Mouse (Mus musculus) inflammation-experienced regulatory T-cells, adult 6 months (primary cell): ENCODE results near the gene Enah. TPM values are rescaled to one million over a fixed set of nuclear protein-coding genes. Genes with fewer than 3 reads are reported as not detected.

Experiments
- ATAC-seq: one replicate; pipeline ENCODE4 v1.8.0; 2017
- polyA plus RNA-seq, 3 experiments: library from polyadenylated mRNA; unstranded; fragments of 100-300 nt; shearing (Covaris generic); gene quantifications; one replicate each; pipeline ENCODE4 v1.2.1; 2017

Enah gene
- polyA plus RNA-seq, 3 experiments from 2014 or later, result 0.31 to 0.74 TPM; not detected in 1

DNA sequence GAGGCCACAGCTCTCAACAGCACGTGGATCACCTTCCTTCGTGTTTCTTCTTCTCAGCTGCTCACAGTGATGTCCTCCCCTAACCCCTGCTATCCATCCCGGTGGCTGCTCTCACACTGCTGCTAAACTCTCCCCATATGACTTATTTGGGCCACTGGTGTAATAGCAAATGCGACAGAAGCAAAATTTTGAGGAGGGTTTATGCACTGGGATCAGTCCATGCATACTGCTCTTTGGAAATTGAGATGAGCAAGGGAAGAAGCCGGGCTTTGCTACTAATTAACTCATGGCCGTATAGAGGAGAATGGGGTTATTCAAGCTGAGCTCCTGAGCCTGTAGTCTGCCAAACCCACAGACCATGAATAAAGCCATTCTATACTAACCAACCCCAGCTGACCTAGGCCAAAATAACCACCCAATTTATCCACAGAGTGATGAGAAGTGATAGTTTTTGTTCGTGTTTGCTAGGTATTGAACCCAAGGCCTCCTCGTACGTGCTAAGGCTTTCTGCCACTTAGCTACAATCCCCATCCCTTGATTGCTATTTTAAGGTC, 7.7 kb upstream of the Enah start:
- ATAC-seq, result no peak

DNA sequence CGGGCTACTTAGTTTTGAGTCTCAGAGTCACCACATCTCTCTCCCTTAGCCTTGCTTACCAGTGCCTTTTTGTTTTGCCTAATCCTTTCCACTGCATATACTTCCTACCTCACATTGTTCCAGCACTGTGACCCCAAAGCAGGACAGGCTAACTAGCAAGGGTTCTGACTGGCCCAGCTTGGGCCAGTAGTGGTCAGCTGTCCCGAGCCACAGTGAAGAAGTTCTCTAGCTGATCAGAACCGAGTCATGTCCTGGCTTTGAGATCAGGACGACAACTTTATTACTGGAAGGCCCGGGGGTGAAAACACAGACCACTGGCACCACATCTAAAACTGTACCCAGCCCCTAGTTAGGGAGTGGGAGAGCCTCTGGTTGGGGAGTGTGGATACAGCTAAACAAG, 7.0 kb upstream of the Enah start:
- ATAC-seq, result no peak

DNA sequence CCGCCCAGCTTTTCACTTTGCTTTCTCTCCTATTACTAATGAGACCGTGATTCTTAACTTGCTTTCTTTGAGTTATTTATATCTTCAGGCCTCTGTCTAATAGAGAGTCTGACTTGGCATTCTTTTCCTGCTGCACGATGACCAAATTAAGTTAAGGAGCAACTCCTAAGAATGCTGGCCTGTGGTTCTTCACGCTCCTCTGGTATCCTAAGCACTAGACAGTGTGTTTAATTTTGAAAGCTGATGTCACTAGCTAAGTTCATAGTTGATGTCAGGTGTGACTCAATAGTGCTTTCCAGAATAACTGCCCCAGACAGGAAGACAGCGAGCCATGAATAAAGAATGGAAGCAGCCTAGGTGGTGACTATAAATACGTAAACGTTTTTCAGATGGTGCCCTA, 6.3 kb upstream of the Enah start:
- no peak for ATAC-seq

DNA sequence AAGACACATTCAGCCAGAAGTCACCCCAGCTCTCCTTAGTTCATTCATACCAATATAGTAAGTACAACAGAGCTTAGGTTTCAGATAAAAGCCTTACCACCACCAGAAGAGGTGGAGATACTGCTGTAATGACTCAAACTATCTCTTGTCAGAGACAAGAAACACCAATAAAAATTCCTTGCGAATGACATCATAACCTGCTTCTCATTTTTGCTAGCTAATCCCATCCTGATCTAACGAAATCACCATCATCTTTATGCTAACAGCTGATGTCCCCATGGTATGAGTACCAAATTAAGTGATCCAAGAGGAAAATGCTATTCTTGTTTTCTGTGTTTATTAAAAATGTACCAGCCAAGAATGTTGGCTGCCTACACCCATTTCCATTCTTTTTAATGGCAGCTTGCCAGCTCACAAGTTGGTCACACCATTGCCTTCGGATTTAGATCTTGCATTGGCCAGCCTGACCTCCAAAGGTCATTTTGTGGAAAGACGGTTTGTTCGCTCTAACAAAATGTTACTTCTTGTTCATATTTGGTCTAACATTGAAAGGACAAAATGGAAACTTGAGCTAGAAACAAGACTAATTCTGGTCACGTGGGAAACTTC, 2.0 kb upstream of the Enah start:
- ATAC-seq, result no peak

DNA sequence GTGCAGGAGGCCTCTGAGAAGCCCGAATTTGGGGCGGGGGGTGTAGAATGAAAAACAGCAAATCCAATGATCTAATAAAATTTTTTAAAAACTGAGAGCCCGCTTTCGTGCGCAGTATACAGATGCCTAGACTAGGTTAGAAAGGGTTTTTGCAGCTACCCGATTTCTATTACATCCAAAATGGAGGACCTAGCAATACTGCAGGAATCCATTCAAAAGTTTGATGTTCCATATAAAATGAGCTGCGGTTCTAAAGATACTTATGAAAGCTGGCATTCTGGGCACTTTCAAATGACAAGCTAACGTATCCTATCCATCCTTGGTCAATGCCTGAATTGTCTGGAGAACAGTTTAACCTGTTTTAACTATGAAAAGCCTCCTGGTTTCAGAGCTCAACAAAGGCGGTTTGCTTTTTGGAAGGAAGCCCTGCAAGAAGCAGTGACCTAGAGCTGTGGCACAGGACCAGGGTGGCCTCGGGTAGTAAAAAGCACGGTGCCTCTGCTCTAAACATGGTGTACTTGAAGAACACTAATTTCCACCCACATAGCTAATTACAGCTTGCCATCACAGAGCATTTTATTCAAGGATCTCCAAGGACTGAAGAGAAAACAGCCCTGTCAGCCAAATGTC, 1.2 kb upstream of the Enah start:
- ATAC-seq, result no peak

DNA sequence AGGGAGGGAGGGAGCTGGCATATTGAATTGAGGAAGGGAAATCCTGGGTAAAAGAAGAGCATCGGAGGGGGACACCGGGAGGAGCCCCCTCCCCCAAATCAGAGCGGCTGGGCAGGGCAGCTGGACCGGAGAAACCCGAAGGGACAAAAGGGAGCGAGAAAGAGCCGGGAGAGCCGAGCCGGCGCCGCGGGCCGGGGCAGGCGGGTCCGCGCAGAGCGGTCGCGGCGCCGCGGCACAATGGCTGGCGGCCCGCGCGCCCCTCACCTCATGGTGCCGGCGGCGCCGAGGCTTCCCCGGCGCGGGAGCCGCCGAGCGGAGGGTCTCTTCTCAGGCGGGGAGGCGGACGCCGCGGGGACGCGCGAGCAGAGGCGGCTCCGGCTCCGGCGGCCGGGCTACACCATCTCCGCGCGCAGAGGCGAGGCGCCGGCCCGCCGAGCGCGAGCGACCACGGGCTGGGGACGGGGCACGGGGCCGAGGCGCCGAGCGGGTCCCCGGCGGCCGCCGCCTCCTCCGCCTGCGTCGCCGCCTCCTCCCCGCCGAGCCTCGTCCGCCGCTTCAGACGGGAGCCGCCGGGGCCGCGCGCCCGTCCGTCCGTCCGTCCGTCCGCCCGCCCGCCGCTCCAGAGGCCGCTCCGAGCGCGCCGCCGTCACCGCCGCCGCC, 394 bp downstream of the Enah start:
- no peak for ATAC-seq

DNA sequence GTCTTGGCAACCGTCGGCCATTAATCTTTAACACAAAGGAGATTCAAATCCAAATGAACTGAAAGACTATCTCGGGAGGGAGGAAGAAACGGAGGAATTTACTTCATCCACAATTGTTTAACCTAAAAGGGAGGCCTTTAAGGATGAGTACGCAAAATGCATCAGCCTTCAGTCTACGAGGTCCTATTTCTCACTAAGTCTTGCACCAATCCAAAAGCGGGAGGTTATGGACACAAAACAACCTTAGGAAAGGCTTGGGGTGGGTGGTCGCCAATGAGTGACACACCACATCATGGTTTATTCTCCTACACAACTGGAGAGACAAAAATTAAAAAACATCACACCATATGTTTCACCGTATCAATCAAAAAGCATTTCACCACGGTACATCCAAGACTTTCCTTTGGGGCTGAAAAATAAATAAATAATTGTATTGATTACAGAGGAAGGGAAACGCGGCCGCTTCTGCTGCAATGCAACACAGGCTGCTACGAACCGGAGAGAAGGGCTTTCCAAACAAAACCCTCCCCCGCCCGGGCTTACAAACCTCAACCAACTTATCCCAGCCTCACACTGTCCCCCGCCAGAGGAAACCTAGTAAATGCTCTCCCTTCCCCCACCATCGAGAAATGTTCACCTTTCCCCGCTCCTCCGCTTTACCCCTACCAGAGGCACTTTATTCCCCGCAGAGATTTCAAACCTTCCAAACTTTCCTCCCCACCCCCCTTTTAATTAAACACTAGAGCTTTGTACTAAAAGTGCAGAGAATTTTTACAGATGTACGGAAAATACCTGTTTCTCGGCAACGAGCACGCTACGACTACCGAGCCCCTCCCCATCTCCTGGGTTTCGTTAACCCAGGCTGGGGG, 1.2 kb downstream of the Enah start:
- no peak for ATAC-seq

DNA sequence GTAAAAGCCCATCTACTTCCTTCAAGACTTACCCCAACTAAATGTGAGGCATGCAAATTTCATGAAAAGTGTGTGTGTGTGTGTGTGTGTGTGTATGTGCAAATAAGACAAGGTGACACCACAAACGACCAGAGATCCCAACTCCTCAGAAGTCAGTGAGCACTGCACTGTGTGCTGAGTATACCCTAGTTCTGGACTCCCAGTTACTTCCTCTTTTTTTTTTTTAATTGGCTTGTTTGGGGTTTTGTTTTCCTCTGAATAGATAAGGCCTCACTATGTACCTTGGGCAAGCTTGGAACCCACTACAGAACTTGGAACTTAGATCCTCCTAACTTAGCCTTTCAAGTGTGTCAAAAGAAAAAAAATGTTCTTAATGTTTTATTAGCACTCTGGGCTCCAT, 14.0 kb downstream of the Enah start:
- ATAC-seq, result no peak

DNA sequence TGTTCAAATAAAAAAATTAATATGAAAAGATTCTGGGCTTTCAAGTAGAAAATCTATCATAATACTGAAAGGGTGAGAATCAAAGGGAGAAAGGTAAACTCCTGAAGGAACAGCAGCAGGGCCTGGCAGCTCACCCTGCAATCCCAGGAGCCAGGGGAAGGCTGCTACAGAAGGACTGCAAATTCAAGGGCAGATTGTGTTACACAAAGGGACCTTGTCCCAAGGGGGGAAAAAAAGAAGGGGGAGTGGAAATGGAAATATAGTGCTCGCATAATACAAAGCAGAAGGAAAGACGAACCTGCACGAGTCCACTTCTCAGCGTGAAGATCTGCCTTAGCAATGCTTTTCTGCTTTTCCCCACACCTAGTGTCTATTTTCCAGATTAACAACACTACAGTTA, 21.1 kb downstream of the Enah start:
- no peak for ATAC-seq

DNA sequence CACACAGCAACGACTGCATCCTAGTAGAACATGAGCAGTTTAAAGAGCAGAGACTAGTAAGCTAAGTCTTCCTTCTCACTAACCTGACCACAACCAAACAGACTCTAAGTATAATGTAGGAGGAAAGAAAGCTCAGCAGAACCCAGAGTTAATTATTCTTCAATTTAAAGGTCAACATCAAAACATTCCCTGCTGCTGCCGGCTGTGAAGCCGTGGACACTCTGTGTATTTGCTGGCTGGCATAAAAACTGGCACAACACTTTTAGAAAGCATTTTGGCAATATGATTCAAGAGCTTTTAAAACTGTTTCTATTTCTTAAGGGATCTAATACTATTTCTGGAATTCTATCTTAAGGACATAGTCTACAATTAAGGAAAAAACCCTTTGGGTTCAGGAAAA, 22.0 kb downstream of the Enah start:
- no peak for ATAC-seq

DNA sequence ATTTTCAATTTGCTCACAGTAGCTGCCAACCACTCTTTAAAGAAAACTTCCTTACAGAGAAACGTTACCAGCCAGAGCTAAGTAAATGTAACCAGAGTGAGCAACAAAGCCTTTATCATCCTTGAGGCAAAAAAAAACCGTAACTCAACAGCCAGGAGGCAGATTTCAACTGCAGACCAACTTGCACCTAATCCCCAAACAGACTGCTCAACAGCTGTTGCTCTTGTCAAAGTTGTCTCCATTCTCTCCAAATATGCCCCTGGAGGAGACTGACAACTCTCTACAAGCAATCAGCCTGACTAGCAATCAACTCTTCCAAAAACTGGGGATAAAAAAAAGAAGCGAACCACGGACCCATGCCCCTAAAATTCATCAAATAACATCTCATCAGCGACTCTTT, 26.2 kb downstream of the Enah start:
- no peak for ATAC-seq

DNA sequence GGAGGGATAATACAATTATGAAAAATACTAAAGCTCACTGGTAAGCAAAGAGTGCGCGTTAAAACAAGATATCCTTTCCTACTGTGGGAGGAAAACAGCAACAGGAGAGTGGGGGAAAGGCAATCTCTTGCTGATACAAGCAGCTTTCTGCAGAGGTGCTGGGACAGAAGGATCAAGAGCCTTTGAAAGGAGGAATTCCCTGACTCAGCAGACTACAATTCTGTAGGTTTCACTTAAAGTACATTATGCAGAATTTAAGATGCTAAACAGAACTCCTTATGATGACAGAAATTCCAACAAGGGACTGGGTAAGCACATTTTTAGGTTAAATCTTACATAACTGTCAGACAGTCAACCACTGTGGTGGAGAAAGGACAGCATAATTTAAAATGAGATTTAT, 31.4 kb downstream of the Enah start:
- no peak for ATAC-seq

DNA sequence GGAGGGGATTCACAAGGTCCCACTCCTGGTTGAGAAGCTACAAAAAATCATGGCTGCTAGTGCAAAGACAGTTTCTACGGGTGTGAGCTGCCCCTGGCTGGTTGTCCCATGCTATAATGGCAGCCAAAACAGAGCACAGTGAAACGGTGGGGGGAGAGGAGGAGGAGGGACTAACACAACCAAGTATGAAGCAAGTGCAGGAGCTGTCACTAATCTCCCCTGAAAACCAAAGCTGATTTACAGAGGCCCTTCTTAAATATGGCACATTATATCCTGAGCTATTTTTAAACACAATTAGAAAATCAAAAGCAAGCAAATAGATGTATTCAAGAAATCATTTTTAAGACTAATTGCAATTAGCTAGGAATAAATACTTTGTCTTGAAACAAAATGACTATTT, 32.6 kb downstream of the Enah start:
- ATAC-seq, result no peak

DNA sequence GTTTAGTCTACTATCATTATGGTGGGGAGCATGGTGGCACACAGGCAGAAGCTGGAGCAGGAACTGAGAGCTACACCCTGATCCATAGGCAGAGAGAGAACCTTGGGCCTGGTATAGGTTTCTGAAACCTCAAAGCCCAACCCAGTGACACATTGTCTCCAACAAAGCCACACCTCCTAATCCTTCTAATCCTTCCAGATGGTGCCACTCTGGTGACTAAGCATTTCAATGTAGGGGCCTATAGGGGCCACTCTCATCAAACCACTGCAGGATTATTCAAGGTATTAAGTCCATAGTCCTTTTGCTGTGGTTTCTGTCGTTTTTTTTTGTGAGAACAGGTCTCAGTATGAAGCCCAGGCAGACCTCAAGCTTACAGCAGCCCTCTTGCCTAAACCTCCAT, 33.9 kb downstream of the Enah start:
- no peak for ATAC-seq

DNA sequence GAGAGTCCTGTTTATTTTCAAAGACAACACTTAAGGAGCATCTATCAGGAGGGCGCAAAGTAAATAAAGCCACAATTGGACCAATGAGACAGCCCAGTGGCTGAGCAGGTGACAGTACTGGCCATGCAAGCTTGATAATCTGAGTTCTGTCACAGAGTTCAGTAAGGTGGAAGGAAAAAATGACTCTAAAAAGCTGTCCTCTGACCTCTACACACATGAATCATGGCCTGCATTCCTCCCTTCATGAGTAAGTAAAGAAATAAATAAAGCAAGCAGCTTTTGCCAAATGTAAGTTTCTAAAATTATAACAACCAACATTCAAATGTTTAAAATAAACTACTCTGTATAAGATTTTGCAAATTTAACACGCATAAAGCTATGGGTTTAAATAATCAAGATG, 35.0 kb downstream of the Enah start:
- no peak for ATAC-seq

DNA sequence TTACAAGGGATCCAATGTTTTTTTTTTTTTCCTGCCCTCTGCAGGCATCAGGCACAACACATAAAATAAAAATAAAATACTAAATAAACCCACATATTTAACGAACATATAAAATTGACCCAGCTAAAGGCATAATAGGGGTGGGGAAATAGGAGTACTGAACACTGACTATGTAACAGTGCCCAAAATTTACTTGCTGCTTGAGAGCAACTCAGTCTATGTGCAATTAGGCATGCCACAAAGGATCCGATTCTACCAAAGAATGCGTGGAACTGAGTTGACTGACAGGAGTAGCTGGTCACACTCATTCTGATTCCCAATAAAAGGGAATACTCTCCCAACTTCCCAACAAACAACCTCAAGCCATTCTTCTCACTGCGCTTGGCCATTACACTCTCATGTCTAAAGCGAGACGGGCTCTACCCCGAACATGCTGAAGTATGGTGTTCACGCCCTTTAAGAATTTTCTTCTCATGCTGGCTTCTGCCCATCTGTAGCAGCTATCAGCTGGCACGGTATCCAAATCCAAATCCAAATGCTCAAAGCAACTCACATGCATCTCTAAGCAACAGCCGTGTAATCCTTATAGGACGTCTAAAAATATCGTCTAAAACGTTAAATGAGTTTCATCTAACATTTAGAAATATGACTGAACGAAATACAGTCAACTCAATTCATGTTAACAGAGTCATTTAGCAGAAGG, 39.6 kb downstream of the Enah start:
- no peak for ATAC-seq

DNA sequence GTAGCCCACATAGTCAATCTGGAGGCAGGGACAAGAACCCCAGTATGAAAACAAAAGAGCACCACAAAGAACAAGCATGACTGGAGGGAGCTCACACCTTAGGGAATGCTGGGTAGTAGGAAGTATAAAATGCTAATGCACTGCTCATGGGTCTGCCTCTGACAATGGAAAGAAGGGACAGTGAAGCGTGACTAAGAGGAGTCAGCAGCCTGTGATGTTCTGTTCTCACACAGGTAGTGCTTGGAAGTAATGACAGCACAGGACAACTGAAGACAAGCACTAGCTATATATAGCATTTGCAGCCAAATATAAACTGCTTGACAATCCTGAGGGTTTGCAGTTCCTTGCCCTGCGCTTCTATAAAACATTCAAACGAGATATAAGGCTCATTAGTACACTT, 44.3 kb downstream of the Enah start:
- no peak for ATAC-seq

DNA sequence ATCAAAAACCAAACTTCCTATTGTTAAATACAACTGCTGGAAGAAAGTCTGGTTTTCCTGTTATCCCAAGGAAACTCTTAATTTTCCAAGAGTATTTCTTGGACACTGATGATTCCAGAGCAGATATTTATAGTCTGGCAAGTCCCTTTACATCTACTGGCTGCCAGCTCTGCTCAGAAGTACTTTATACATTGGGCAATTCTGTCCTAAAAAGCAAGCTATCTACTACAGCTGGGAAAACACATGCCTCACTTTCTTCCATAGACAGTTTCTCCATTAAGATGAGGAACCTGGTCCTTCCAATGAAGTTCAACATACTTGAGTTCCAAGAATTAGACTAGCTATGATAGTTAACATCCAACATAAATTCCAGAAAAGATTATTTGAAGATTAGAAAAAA, 44.9 kb downstream of the Enah start:
- no peak for ATAC-seq

DNA sequence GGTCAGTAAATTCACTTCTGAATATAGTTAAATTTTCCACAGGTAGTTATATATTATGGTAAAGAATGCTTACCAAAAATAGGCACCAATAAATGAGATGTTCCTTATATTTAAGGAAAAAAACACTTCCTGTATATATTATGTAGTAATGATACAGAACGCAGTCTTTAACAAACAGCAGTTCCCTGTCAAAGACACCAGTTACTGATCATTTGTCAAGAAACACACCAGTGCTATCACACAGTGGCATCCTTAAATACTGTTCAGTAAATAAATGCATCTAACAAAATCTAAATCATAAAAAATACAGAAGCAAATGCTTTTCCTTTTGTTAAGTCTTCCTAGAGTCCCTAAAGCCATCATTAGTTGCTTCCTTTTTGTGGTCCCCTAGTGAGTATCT, 54.5 kb downstream of the Enah start:
- ATAC-seq, result no peak

DNA sequence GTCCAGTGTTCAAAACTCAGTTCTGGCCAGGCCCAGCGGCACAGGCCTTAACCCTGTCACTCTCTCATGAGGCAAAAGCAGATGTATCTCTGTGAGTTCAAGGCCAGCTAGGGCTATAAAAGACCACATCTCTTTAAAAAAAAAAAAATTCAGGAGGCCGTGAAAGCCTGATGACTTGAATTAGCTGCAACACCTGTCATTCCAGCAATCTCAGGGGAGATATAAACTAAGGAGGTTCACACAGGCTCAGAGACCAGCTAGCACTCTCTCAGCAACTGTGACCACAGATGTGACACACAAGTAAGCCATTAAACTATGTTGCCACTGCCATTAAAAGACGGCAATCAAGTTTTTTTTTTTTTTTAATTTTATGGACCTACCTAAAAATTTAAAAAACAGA, 56.0 kb downstream of the Enah start:
- ATAC-seq, result no peak

DNA sequence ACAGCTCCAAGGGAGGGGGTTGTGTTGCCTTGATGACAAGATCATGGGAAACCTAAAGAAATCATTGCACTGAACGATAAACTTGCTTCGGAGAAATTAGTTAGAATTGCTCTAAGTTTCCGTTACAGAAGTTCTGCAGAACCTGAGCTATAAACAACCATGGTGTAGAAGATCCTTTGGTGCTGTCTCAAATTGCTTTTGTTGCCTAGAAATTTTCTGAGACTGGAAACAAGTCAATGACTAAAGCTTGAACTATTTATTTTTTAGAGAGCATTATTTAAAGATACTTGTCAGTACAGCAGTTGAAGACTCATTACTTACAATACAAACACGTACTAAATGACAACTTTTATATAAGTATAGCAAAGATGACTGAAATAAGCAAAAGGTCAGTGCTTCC, 56.4 kb downstream of the Enah start:
- no peak for ATAC-seq

DNA sequence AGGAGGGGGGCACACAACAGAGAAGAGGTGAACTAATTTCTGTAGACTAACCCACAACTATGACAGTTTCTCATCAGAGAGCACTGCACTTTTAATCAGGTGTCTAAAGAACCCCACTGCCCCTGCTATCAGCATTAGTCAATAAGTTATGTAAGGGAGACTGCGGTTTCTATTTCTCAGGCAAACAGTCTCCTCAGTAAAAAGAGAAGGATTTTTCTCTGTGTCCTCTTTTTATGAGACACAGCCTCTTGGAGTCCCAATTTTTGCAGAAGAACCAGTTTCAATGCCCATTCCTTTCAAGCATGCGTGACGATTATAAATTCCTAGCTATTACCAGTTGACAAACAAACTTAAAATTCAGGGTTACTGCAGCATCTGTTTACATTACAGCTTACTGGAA, 59.4 kb downstream of the Enah start:
- no peak for ATAC-seq

DNA sequence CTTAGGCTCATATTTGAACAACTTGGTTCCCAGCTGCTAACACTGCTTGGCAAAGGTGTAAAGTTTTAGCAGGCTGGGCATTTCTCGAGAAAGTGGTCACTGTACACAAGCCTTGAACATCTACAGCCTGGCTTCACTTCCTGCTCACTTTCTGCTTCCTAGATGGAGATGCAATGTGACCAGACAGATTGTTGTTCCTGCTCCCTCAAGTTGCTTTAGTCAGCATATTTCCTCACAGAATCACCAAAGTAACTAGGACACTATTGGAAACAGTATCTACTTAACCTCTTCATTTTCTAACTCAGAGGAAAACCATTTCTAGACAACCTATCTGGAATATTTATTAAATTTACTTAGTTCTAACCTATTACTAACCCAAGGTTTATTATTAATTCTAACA, 61.4 kb downstream of the Enah start:
- no peak for ATAC-seq
